22 mouse cellular contexts compared by ENCODE assay signal in genomic region chr17:49245013-49245412, GRCm38 (mm10).
DNase-seq lines count a peak whose midpoint lies in the region; ATAC-seq and TF ChIP-seq lines count a peak whose summit lies in the region.
"Had no signal": no experiment of that assay in that cellular context is flagged by ENCODE, and none has a peak within 500 bp of the region (broad histone marks: within the 10 kb centered on the region; RNA-seq: fewer than 3 reads in every experiment).

No protein-coding gene starts in this region.

- no peaks in the 10 kb centered on the region for H3K4me1 ChIP-seq in hindbrain, postnatal 0 days (ENCODE audit: insufficient read depth, low read length)
- H3K4me1 ChIP-seq in hindbrain, embryonic 14.5 days (replicated peaks; ENCODE audit: control insufficient read depth, insufficient read depth, low read length) = peaks cover 7% of the 10 kb centered on the region
- no peaks in the 10 kb centered on the region for H3K4me1 ChIP-seq in liver, embryonic 14.5 days (replicated peaks; ENCODE audit: control insufficient read depth in 2 of 2, insufficient read depth in 2 of 2, low read length in 1 of 2)
- no peaks in the 10 kb centered on the region for H3K4me1 ChIP-seq in liver, embryonic 11.5 days (replicated peaks; ENCODE audit: control insufficient read depth, insufficient read depth, low read length)
- no peaks in the 10 kb centered on the region for H3K4me1 ChIP-seq in ES-Bruce4 (ENCODE audit: control insufficient read depth, insufficient read depth, low read length)
- H3K4me1 ChIP-seq: embryonic facial prominence, embryonic 12.5 days; liver, embryonic 15.5 days had no signal

- TF ChIP-seq EP300 in liver, embryonic 14.5 days (IDR thresholded peaks at IDR 0.05; ENCODE audit: low read depth) = no peak
- no peak for TF ChIP-seq EP300 in ES-Bruce4 (IDR thresholded peaks at IDR 0.05; ENCODE audit: insufficient read depth, low read depth, low read length)

- no peak for TF ChIP-seq POLR2A in ES-Bruce4 (IDR thresholded peaks at IDR 0.05; ENCODE audit: insufficient read depth, low read length)

- ATAC-seq in hindbrain, postnatal 0 days = no peak
- no peak for ATAC-seq in hindbrain, embryonic 14.5 days (ENCODE audit: low FRiP score)
- no peak for ATAC-seq in liver, embryonic 14.5 days (ENCODE audit: insufficient read depth)
- no peak for ATAC-seq in liver, embryonic 11.5 days (replicated peaks; ENCODE audit: low FRiP score)
- ATAC-seq: CD4-positive, CD25-positive, alpha-beta regulatory T cell, adult 4 months; intestine, embryonic 15.5 days had no signal

- H3K27me3 ChIP-seq in hindbrain, postnatal 0 days (ENCODE audit: insufficient read depth, low read length) = no peaks in the 10 kb centered on the region
- no peaks in the 10 kb centered on the region for H3K27me3 ChIP-seq in hindbrain, embryonic 14.5 days (ENCODE audit: control insufficient read depth, insufficient read depth, low read length)
- H3K27me3 ChIP-seq in liver, embryonic 14.5 days (ENCODE audit: control insufficient read depth, insufficient read depth, low read length) = no peaks in the 10 kb centered on the region
- H3K27me3 ChIP-seq in liver, embryonic 11.5 days (replicated peaks; ENCODE audit: control insufficient read depth, insufficient read depth, low read length) = no peaks in the 10 kb centered on the region
- H3K27me3 ChIP-seq in ES-Bruce4 (ENCODE audit: control insufficient read depth, insufficient read depth, low read length, poor library complexity, severe bottlenecking) = no peaks in the 10 kb centered on the region
- H3K27me3 ChIP-seq: forebrain, embryonic 12.5 days; intestine, embryonic 15.5 days; liver, embryonic 15.5 days; neural tube, embryonic 15.5 days had no signal

- TF ChIP-seq CTCF in hindbrain, postnatal 0 days (IDR thresholded peaks at IDR 0.05; ENCODE audit: low read depth) = peak; percentile 36
- TF ChIP-seq CTCF in liver, embryonic 14.5 days (IDR thresholded peaks at IDR 0.05; ENCODE audit: low read depth) = peak; percentile 44
- peak; percentile 30 for TF ChIP-seq CTCF in ES-Bruce4 (IDR thresholded peaks at IDR 0.05; ENCODE audit: low read depth, low read length)

- H3K4me3 ChIP-seq in hindbrain, postnatal 0 days (ENCODE audit: low read length) = no peak overlapping the region
- H3K4me3 ChIP-seq in hindbrain, embryonic 14.5 days (replicated peaks; ENCODE audit: low read length) = no peak overlapping the region
- H3K4me3 ChIP-seq in liver, embryonic 14.5 days (ENCODE audit: insufficient read depth in 1 of 2, low read depth in 2 of 2, low read length in 2 of 2) = no peak overlapping the region
- no peak overlapping the region for H3K4me3 ChIP-seq in liver, embryonic 11.5 days (ENCODE audit: low read depth, low read length)
- H3K4me3 ChIP-seq in ES-Bruce4 (ENCODE audit: low read depth, low read length) = no peak overlapping the region
- H3K4me3 ChIP-seq: embryonic facial prominence, embryonic 12.5 days; forebrain, embryonic 12.5 days; hindbrain, embryonic 13.5 days; intestine, embryonic 15.5 days; liver, embryonic 15.5 days; midbrain, embryonic 10.5 days; neural tube, embryonic 15.5 days had no signal

- no peak overlapping the region for H3K4me2 ChIP-seq in hindbrain, postnatal 0 days (ENCODE audit: low read depth, low read length)
- no peak overlapping the region for H3K4me2 ChIP-seq in hindbrain, embryonic 14.5 days (replicated peaks)
- no peak overlapping the region for H3K4me2 ChIP-seq in liver, embryonic 14.5 days (ENCODE audit: low read depth)
- H3K4me2 ChIP-seq in liver, embryonic 11.5 days = no peak overlapping the region
- H3K4me2 ChIP-seq: embryonic facial prominence, embryonic 12.5 days; forebrain, embryonic 12.5 days; hindbrain, embryonic 13.5 days; intestine, embryonic 15.5 days; liver, embryonic 15.5 days; neural tube, embryonic 15.5 days had no signal

- no peaks in the 10 kb centered on the region for H3K36me3 ChIP-seq in hindbrain, postnatal 0 days (ENCODE audit: insufficient read depth, low read length)
- no peaks in the 10 kb centered on the region for H3K36me3 ChIP-seq in hindbrain, embryonic 14.5 days (replicated peaks; ENCODE audit: control insufficient read depth, insufficient read depth)
- no peaks in the 10 kb centered on the region for H3K36me3 ChIP-seq in liver, embryonic 14.5 days (replicated peaks; ENCODE audit: control insufficient read depth, insufficient read depth, low read depth)
- no peaks in the 10 kb centered on the region for H3K36me3 ChIP-seq in liver, embryonic 11.5 days (ENCODE audit: control insufficient read depth, insufficient read depth, low read length)
- no peaks in the 10 kb centered on the region for H3K36me3 ChIP-seq in ES-Bruce4 (ENCODE audit: control insufficient read depth, insufficient read depth, low read length, poor library complexity, severe bottlenecking)
- H3K36me3 ChIP-seq: embryonic facial prominence, embryonic 12.5 days; forebrain, embryonic 12.5 days; hindbrain, embryonic 13.5 days; intestine, embryonic 15.5 days; liver, embryonic 15.5 days; midbrain, embryonic 10.5 days; neural tube, embryonic 15.5 days had no signal

- no peak for DNase-seq in hindbrain, postnatal 0 days (ENCODE audit: low spot score)
- DNase-seq in hindbrain, embryonic 14.5 days (ENCODE audit: low spot score) = no peak
- no peak for DNase-seq in liver, embryonic 14.5 days (ENCODE audit: low read depth in 3 of 3, low spot score in 3 of 3)
- no peak for DNase-seq in liver, embryonic 11.5 days (ENCODE audit: low spot score)
- peak; percentile 34 for DNase-seq in ZHBTc4 (ENCODE audit: low read depth, low spot score)
- no peak for DNase-seq in adipocyte (ENCODE audit: low spot score)
- DNase-seq: adrenal gland, postnatal 36 days; cerebellum, adult 11 months; cerebellum, postnatal 10 days; gastrocnemius, postnatal 36 days; kidney, postnatal 4 days; layer of hippocampus, adult 9-11 months; lung, postnatal 10 days had no signal

- no peak overlapping the region for H3K27ac ChIP-seq in hindbrain, postnatal 0 days
- no peak overlapping the region for H3K27ac ChIP-seq in hindbrain, embryonic 14.5 days
- H3K27ac ChIP-seq in liver, embryonic 14.5 days = no peak overlapping the region
- no peak overlapping the region for H3K27ac ChIP-seq in liver, embryonic 11.5 days (ENCODE audit: low read depth, low read length)
- H3K27ac ChIP-seq in ES-Bruce4 (ENCODE audit: insufficient read depth, low read length) = no peak overlapping the region
- H3K27ac ChIP-seq: embryonic facial prominence, embryonic 12.5 days; forebrain, embryonic 12.5 days; hindbrain, embryonic 13.5 days; intestine, embryonic 15.5 days; liver, embryonic 15.5 days; midbrain, embryonic 10.5 days; neural tube, embryonic 15.5 days had no signal

- H3K9ac ChIP-seq in hindbrain, postnatal 0 days (replicated peaks; ENCODE audit: low read length) = no peak overlapping the region
- no peak overlapping the region for H3K9ac ChIP-seq in hindbrain, embryonic 14.5 days
- H3K9ac ChIP-seq in liver, embryonic 14.5 days (replicated peaks) = no peak overlapping the region
- H3K9ac ChIP-seq in liver, embryonic 11.5 days (ENCODE audit: low read depth, low read length) = no peak overlapping the region
- no peak overlapping the region for H3K9ac ChIP-seq in ES-Bruce4 (ENCODE audit: low read depth, poor library complexity, severe bottlenecking)
- H3K9ac ChIP-seq: embryonic facial prominence, embryonic 12.5 days; forebrain, embryonic 12.5 days; hindbrain, embryonic 13.5 days; intestine, embryonic 15.5 days; liver, embryonic 15.5 days; neural tube, embryonic 15.5 days had no signal

- H3K9me3 ChIP-seq in hindbrain, postnatal 0 days (ENCODE audit: low read length) = no peaks in the 10 kb centered on the region
- H3K9me3 ChIP-seq in hindbrain, embryonic 14.5 days (ENCODE audit: control insufficient read depth, low read length) = no peaks in the 10 kb centered on the region
- H3K9me3 ChIP-seq in liver, embryonic 14.5 days (ENCODE audit: control insufficient read depth, low read length) = no peaks in the 10 kb centered on the region
- no peaks in the 10 kb centered on the region for H3K9me3 ChIP-seq in liver, embryonic 11.5 days (ENCODE audit: control insufficient read depth, low read length)
- H3K9me3 ChIP-seq in ES-Bruce4 (replicated peaks; ENCODE audit: control insufficient read depth, insufficient read depth, low read length, poor library complexity, severe bottlenecking) = no peaks in the 10 kb centered on the region
- H3K9me3 ChIP-seq: embryonic facial prominence, embryonic 12.5 days; forebrain, embryonic 12.5 days; hindbrain, embryonic 13.5 days; intestine, embryonic 15.5 days; liver, embryonic 15.5 days; midbrain, embryonic 10.5 days; neural tube, embryonic 15.5 days had no signal

- WGBS in hindbrain, postnatal 0 days = 55% methylated on average over 2 of the region's 2 CpGs
- WGBS in hindbrain, embryonic 14.5 days = 61% methylated on average over 2 of the region's 2 CpGs
- 21% methylated on average over 2 of the region's 2 CpGs for WGBS in liver, embryonic 14.5 days (ENCODE audit: insufficient replicate concordance)
- WGBS in liver, embryonic 11.5 days = 47% methylated on average over 2 of the region's 2 CpGs
